Mouse (Mus musculus) CH12.LX (cell line): ENCODE data around the gene Tmc3.

ENCODE experiments used
- CTCF ChIP-seq, 2 experiments: IDR thresholded peaks in 1 of 2; conservative IDR thresholded peaks in 1 of 2; 2 replicates each; pipeline ENCODE4 v1.5.1; 2011 to 2012; ENCODE audit warnings: low read depth in 2 of 2, low read length in 2 of 2, improper control_type of control experiment in 1 of 2, inconsistent platforms in 1 of 2, mild to moderate bottlenecking in 1 of 2, moderate library complexity in 1 of 2
- ELF1 ChIP-seq: IDR thresholded peaks from 2 replicates; pipeline ENCODE4 v1.6.1; 2014; ENCODE audit warnings: low read depth, mild to moderate bottlenecking, inconsistent platforms, low read length, improper control_type of control experiment
- HCFC1 ChIP-seq: IDR thresholded peaks from 2 replicates; pipeline ENCODE4 v1.6.1; 2012; ENCODE audit warnings: low read depth, mild to moderate bottlenecking, inconsistent platforms, low read length, improper control_type of control experiment
- IRF4 ChIP-seq: IDR thresholded peaks from 2 replicates; pipeline ENCODE4 v1.6.1; 2014; ENCODE audit warnings: low read depth, mild to moderate bottlenecking, inconsistent platforms, low read length, improper control_type of control experiment
- MAFK ChIP-seq: IDR thresholded peaks from 2 replicates; pipeline ENCODE4 v1.6.1; 2011; ENCODE audit warnings: low read length, improper control_type of control experiment; ENCODE audit not compliant: insufficient replicate concordance
- SMC3 ChIP-seq: IDR thresholded peaks from 2 replicates; pipeline ENCODE4 v1.6.1; 2011; ENCODE audit warnings: low read depth, low read length, improper control_type of control experiment
- TCF12 ChIP-seq: IDR thresholded peaks from 2 replicates; pipeline ENCODE4 v1.6.1; 2014; ENCODE audit warnings: low read depth, mild to moderate bottlenecking, inconsistent platforms, low read length, improper control_type of control experiment

DNA sequence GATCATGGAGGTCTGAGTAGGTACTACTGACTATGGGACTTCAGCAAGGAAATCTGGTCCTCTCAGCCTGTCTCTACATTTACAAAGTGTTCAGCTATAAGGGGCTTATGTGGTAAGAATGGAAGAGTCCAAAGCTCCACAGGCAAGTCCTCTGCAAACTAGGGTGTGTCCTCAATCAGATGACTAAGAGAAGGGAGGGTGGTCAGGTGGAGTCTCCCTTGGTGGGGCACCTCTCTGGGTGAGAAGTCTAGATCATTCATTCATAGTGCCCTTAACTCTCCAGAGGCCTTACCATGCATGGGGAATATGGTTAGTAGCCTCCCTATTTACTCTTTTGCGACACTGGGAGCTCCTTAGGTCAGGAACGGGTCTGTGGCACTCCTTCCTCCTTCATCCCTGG, 69.5 kb downstream of the Tmc3 start:
- TF ChIP-seq TCF12 (no peak), HCFC1 (no peak), MAFK (no peak), CTCF (conservative IDR thresholded peaks at IDR 0.05 in 1 of 2, IDR thresholded peaks at IDR 0.05 in 1 of 2; ENCODE audit: low read depth in 2 of 2, low read length in 2 of 2) (no peak), IRF4 (0 out of 2 replicates have a peak, but pooled peaks have one; percentile 20), SMC3 (no peak), ELF1 (no peak)
